Mouse (Mus musculus) erythroblast, embryonic 14.5 days (primary cell): ENCODE measurements around the gene St6galnac5.

Experiments used
- GATA1 ChIP-seq: IDR thresholded peaks from 2 replicates; pipeline ENCODE4 v1.6.1; 2012; ENCODE audit warnings: low read length, inconsistent platforms, mixed read lengths
- TAL1 ChIP-seq: IDR thresholded peaks from 3 replicates; pipeline ENCODE4 v1.6.1; 2012; ENCODE audit warnings: low read length, inconsistent platforms, mixed read lengths

DNA sequence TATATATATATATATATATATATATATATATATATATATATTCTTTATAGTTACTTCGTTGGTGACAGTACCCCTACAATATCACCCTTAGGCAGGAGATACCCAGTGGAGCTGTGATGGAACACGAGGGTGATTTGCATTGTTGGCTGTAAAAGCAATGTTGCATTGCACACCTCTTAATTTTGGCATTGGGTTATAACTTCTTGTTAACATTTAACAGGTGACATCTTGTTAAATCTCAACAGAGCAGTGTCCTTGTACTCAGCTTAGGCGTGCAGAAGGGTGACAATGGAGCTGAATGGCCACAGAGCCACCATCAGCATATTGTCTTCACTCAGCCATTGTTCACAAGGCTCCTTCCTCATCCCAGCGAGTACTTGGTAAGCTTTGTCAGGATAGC, 185.8 kb downstream of the St6galnac5 start:
- TF ChIP-seq GATA1 (no peak), TAL1 (no peak)
